Mouse (Mus musculus) liver, embryonic 14.5 days (tissue): ENCODE results near the gene Cryba4. TPM values are rescaled to one million over a fixed set of nuclear protein-coding genes. Genes with fewer than 3 reads are reported as not detected.

Source experiments
- ATAC-seq: fragments of 200-750 bp; cut with Nextera tagmentation; 2 replicates; pipeline ENCODE4 v1.8.0; 2017; ENCODE audit warnings: moderate number of reproducible peaks, mild to moderate bottlenecking, moderate library complexity; ENCODE audit not compliant: insufficient read depth
- DNase-seq, 3 experiments: peaks; one replicate each; pipeline ENCODE4 v3.0.0-alpha.2; 2012 to 2013; ENCODE audit warnings: low read depth in 3 of 3, low spot score in 3 of 3
- H3K27ac ChIP-seq: fragments of 300-500 bp; sonication (generic); 2 replicates; pipeline ENCODE4 v1.5.1; 2014; ENCODE audit warnings: moderate library complexity, mild to moderate bottlenecking, control low read depth, inconsistent platforms
- H3K27me3 ChIP-seq: fragments of 300-500 bp; sonication (generic); 2 replicates; pipeline ENCODE4 v1.6.1; 2014; ENCODE audit warnings: mild to moderate bottlenecking, low read length, moderate library complexity; ENCODE audit not compliant: control insufficient read depth, insufficient read depth
- H3K36me3 ChIP-seq: fragments of 300-500 bp; sonication (generic); replicated peaks from 2 replicates; pipeline ENCODE4 v1.6.1; 2014; ENCODE audit warnings: low read depth; ENCODE audit not compliant: control insufficient read depth, insufficient read depth
- H3K4me1 ChIP-seq, 2 experiments: fragments of 200-500 bp in 1 of 2; fragments of 300-500 bp in 1 of 2; sonication (generic) in 1 of 2; replicated peaks; 2 replicates each; pipeline ENCODE4 v1.6.1; 2012 to 2014; ENCODE audit warnings: antibody characterized with exemption in 1 of 2, inconsistent platforms in 1 of 2, low read length in 1 of 2; ENCODE audit not compliant: control insufficient read depth in 2 of 2, insufficient read depth in 2 of 2
- H3K4me2 ChIP-seq: fragments of 300-500 bp; sonication (generic); 2 replicates; pipeline ENCODE4 v1.6.1; 2014; ENCODE audit warnings: low read depth, mild to moderate bottlenecking, control low read depth, moderate library complexity
- H3K4me3 ChIP-seq, 2 experiments: fragments of 200-500 bp in 1 of 2; fragments of 300-500 bp in 1 of 2; sonication (generic) in 1 of 2; 2 replicates each; pipeline ENCODE4 v1.5.1; 2012 to 2014; ENCODE audit warnings: low read depth in 2 of 2, low read length in 2 of 2, mild to moderate bottlenecking in 2 of 2, control low read depth in 1 of 2, inconsistent platforms in 1 of 2, moderate library complexity in 1 of 2; ENCODE audit not compliant: insufficient read depth in 1 of 2
- H3K9ac ChIP-seq: fragments of 300-500 bp; sonication (generic); replicated peaks from 2 replicates; pipeline ENCODE4 v1.6.1; 2014; ENCODE audit warnings: mild to moderate bottlenecking, control low read depth, moderate library complexity
- H3K9me3 ChIP-seq: fragments of 300-500 bp; sonication (generic); 2 replicates; pipeline ENCODE4 v1.6.1; 2016; ENCODE audit warnings: low read length, mixed read lengths; ENCODE audit not compliant: control insufficient read depth
- CTCF ChIP-seq: IDR thresholded peaks from 2 replicates; pipeline ENCODE4 v1.5.1; 2016; ENCODE audit warnings: antibody characterized with exemption, low read depth, control low read depth
- EP300 ChIP-seq: IDR thresholded peaks from 2 replicates; pipeline ENCODE4 v1.6.1; 2016; ENCODE audit warnings: antibody characterized with exemption, low read depth
- WGBS: fragments of 180-500 bp; shearing (Covaris S2); extraction: QIAGEN DNeasy Blood & Tissue Kit; methylation state at CpG from one replicate; pipeline ENCODE4 v1.1.7; 2014; ENCODE audit not compliant: insufficient replicate concordance; 5-methylcytosine and 5-hydroxymethylcytosine counted together
- polyA plus RNA-seq, 2 experiments: library from polyadenylated mRNA; depleted of rRNA in 1 of 2; stranded (reverse) in 1 of 2; unstranded in 1 of 2; fragments of >200 nt; fragmentation: Nextera tagmentation in 1 of 2; extraction: Ambion mirVana in 1 of 2; gene quantifications; 2 replicates each; pipeline versions ENCODE4 v1.2.1 to v1.2.3; 2012 to 2014

Cryba4 gene
- polyA plus RNA-seq, 2 experiments: 0.39 to 0.95 TPM

DNA sequence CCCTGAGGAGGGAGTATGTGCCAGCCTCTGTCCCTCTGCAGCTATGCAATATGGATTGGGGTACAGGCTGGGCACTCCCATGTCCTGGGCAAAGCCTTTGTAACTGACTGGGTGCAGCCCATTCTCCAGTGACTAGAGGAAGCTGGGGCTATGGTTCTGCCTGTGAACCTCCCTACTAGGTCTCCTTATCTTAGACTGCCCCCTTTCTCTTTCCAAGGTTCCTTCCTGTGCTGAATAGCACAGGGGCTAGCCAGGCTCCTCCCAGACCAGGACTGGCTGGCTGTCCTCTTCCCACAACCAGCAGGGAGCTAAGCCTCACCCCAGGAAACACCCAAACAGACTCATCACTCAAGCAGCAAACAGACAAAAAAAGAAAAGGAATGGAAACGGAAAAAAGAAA, 32.9 kb downstream of the Cryba4 start:
- ATAC-seq: no peak
- Histone ChIP-seq H3K4me3 (no peak overlapping the region), H3K27ac (no peak overlapping the region), H3K9me3 (no peaks in the 10 kb centered on the region), H3K27me3 (no peaks in the 10 kb centered on the region), H3K9ac (no peak overlapping the region), H3K4me1 (peaks cover 0 to 7% of the 10 kb centered on the region in 2 experiments; a peak in 2 of 4 replicates), H3K36me3 (no peaks in the 10 kb centered on the region), H3K4me2 (no peak overlapping the region)
- TF ChIP-seq CTCF (no peak), EP300 (no peak)
- WGBS: 0% methylated on average over 1 of the region's 1 CpGs
- no peak for DNase-seq

DNA sequence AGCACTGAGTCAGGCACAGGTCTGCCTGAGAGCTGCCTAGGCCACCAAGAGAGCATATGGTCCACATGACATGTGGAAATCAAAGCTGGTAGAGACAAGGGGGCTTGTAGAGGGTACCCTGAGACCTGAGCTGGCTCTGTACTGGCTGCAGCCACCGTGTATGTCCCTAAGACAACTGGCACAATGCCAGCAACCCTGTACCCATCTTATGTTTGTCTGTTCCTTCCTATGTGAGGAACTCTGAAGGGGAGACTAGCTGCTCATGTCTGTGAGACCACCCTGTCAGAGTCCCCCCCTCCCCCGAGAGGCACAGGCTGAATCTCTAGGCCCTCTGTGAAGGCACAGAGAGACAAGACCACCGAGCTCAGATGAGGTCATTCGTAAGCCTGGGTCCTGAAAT, 33.6 kb downstream of the Cryba4 start:
- Histone ChIP-seq H3K4me2 (no peak overlapping the region), H3K9me3 (no peaks in the 10 kb centered on the region), H3K4me3 (no peak overlapping the region), H3K27me3 (no peaks in the 10 kb centered on the region), H3K36me3 (no peaks in the 10 kb centered on the region), H3K27ac (no peak overlapping the region), H3K4me1 (peaks cover 0 to 7% of the 10 kb centered on the region in 2 experiments; a peak in 2 of 4 replicates), H3K9ac (no peak overlapping the region)
- WGBS: 41% methylated on average over 4 of the region's 4 CpGs
- DNase-seq (no peak), ATAC-seq (no peak)
- no peak for TF ChIP-seq CTCF
- TF ChIP-seq EP300: no peak

DNA sequence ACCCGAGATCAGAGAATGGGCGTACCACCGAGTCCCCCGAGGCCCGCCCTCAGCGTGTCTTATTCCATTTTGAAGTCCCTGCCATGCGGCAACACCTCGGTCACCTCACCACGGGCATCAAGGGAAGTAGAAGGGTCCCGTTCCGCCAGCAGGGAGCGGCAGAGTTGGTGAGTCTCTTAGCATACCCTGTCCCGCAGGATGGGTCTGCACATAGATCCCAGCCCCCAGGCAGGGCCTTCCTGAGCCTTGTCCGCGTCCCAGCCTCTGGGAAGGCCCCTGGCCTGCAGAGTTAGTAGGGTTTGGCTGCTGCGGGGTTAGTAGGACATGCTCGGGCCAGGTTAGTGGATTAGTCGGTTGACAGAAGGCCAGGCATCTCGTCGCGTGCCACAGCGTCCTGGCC, 35.3 kb downstream of the Cryba4 start:
- Histone ChIP-seq H3K4me3 (no peak overlapping the region), H3K4me1 (peaks cover 0 to 7% of the 10 kb centered on the region in 2 experiments; a peak in 2 of 4 replicates), H3K9me3 (no peaks in the 10 kb centered on the region), H3K36me3 (no peaks in the 10 kb centered on the region), H3K9ac (no peak overlapping the region), H3K4me2 (no peak overlapping the region), H3K27ac (no peak overlapping the region), H3K27me3 (no peaks in the 10 kb centered on the region)
- DNase-seq (no peak), ATAC-seq (no peak)
- no peak for TF ChIP-seq EP300
- 58% methylated on average over 22 of the region's 22 CpGs for WGBS

DNA sequence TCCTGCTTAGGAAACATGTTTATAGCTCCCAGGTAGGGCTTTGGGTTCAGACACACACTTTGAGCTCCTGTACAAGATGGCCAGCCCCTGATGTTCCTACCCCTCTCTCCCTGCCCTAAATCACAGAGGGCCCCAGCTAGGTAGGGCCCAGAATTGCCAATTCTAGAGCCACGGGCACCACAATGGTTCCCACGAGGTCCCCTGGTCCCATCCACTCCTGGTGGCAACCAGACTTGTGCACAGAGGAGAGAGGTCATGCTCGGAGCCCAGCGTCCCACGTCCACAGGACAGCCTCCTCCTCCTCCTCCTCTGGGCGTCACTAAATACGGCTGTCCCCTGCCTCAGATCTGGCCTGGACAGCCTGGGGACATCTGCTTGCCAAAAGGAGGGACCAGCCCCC, 36.0 kb downstream of the Cryba4 start:
- no peak overlapping the region for H3K4me3 ChIP-seq
- H3K27me3 ChIP-seq: no peaks in the 10 kb centered on the region
- H3K36me3 ChIP-seq: no peaks in the 10 kb centered on the region
- peaks cover 0 to 7% of the 10 kb centered on the region in 2 experiments; a peak in 2 of 4 replicates for H3K4me1 ChIP-seq
- H3K9me3 ChIP-seq: no peaks in the 10 kb centered on the region
- DNase-seq (no peak), ATAC-seq (no peak)
- 56% methylated on average over 7 of the region's 7 CpGs for WGBS
- no peak overlapping the region for H3K9ac ChIP-seq
- H3K4me2 ChIP-seq: no peak overlapping the region
- TF ChIP-seq CTCF: no peak
- no peak for TF ChIP-seq EP300
- H3K27ac ChIP-seq: no peak overlapping the region

DNA sequence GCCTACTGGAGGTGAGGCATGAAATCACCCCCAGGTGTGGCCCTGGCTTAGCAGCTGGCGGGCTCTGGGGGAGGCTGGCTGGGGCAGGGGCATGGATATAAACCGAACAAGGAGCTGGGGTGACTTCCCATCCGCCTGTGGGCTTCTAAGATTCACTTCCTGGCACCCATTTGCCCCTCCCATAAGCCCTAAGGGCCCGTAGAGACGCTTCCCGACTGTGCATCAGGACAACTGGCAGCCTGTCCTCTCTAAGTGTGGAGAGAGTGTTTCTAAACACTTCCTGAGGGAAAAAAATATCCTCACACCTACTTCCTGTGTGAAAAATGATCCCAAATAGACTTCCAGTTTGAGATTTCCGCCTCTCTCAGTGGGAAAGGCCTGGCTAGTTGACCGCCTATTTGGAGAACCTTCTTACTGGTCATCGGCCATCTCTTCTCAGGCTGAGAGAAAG, 36.5 kb downstream of the Cryba4 start:
- Histone ChIP-seq H3K4me2 (no peak overlapping the region), H3K36me3 (no peaks in the 10 kb centered on the region), H3K4me1 (peaks cover 0 to 7% of the 10 kb centered on the region in 2 experiments; a peak in 2 of 4 replicates), H3K27me3 (no peaks in the 10 kb centered on the region), H3K27ac (no peak overlapping the region), H3K9ac (no peak overlapping the region), H3K4me3 (no peak overlapping the region), H3K9me3 (no peaks in the 10 kb centered on the region)
- 42% methylated on average over 9 of the region's 9 CpGs for WGBS
- TF ChIP-seq CTCF (no peak), EP300 (no peak)
- DNase-seq: no peak
- ATAC-seq: no peak
